Mouse (Mus musculus): ENCODE data around the gene Kif19a. TPM values are rescaled to one million over a fixed set of nuclear protein-coding genes. Genes with fewer than 3 reads are reported as not detected.

Gene Kif19a
- polyA plus RNA-seq, 1 experiment from 2014 or later: 0.83 TPM

DNA sequence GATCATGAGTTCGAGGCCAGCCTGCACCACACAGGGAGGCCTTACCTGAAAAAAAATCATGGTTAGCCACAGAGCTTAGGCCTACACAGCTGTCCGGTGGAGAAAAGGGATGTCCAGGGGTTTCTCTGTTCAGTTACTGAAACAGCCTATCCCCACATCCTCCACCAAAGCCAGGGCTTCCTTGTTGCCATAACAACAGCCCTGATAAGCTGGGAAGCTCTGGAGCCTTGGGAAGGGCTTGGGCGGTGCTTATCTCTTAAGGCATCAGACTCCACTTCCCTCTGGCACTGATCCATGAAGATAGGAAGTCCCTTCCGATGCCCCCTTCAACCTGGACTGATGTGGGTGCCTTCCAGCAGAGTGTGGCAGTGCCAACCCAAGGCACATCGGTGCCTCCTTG lies 68.0 kb downstream of the Kif19a start:
- H3K27me3 ChIP-seq (ENCODE audit: control insufficient read depth, insufficient read depth, low read length): no peaks in the 10 kb centered on the region
- no peak overlapping the region for H3K4me3 ChIP-seq (ENCODE audit: low read depth, low read length)
- no peak overlapping the region for H3K4me2 ChIP-seq (ENCODE audit: low read depth, low read length, severe bottlenecking)
- peaks cover 13% of the 10 kb centered on the region for H3K4me1 ChIP-seq (replicated peaks; ENCODE audit: control insufficient read depth, insufficient read depth, low read length)
- H3K9me3 ChIP-seq (ENCODE audit: control insufficient read depth, low read length): no peaks in the 10 kb centered on the region
- H3K36me3 ChIP-seq (ENCODE audit: control insufficient read depth, insufficient read depth, low read length): no peaks in the 10 kb centered on the region
- DNase-seq (ENCODE audit: low spot score) (no peak), ATAC-seq (replicated peaks; ENCODE audit: low FRiP score) (no peak)
- no peak overlapping the region for H3K27ac ChIP-seq (ENCODE audit: low read depth, low read length)
- no peak overlapping the region for H3K9ac ChIP-seq (ENCODE audit: low read length)
- 59% methylated on average over 5 of the region's 5 CpGs for WGBS

Other genes with a start within 250 kb of the Kif19a start
- gene Rpl38, start 96.9 kb upstream of the Kif19a start, polyA plus RNA-seq (2014; fragmentation: Nextera tagmentation; extraction: Ambion mirVana): 852 and 943 TPM in 2 replicates
- 10.5 and 11.7 TPM in 2 replicates for gene Ttyh2, start 90.0 kb upstream of the Kif19a start, polyA plus RNA-seq (2014; fragmentation: Nextera tagmentation; extraction: Ambion mirVana)
- gene Dnaic2, start 38.0 kb upstream of the Kif19a start, polyA plus RNA-seq (2014; fragmentation: Nextera tagmentation; extraction: Ambion mirVana): 0.96 and 1.1 TPM in 2 replicates
- 42.2 and 47.3 TPM in 2 replicates for gene Btbd17, start 30.6 kb downstream of the Kif19a start, polyA plus RNA-seq (2014; fragmentation: Nextera tagmentation; extraction: Ambion mirVana)
- gene Gpr142, start 33.5 kb downstream of the Kif19a start, polyA plus RNA-seq (2014; fragmentation: Nextera tagmentation; extraction: Ambion mirVana): not detected in 2 replicates
- 14.1 and 14.4 TPM in 2 replicates for gene Gprc5c, start 85.8 kb downstream of the Kif19a start, polyA plus RNA-seq (2014; fragmentation: Nextera tagmentation; extraction: Ambion mirVana)
- 0.35 and 0.64 TPM in 2 replicates for gene Cd300a, start 124.7 kb downstream of the Kif19a start, polyA plus RNA-seq (2014; fragmentation: Nextera tagmentation; extraction: Ambion mirVana)
- 0.15 TPM in 1 of 2 replicates, not detected in the other for gene Cd300lb, start 169.0 kb downstream of the Kif19a start, polyA plus RNA-seq (2014; fragmentation: Nextera tagmentation; extraction: Ambion mirVana)
- gene Cd300c, start 203.8 kb downstream of the Kif19a start, polyA plus RNA-seq (2014; fragmentation: Nextera tagmentation; extraction: Ambion mirVana): not detected in 2 replicates
- gene Cd300ld, start 224.5 kb downstream of the Kif19a start, polyA plus RNA-seq (2014; fragmentation: Nextera tagmentation; extraction: Ambion mirVana): not detected in 2 replicates
- 0.65 and 0.77 TPM in 2 replicates for gene Cd300c2, start 236.5 kb downstream of the Kif19a start, polyA plus RNA-seq (2014; fragmentation: Nextera tagmentation; extraction: Ambion mirVana)